Mouse (Mus musculus) cerebellum, adult 9-11 months (tissue): ENCODE measurements around the gene Cdhr5.
A peak's percentile ranks its signal among the peaks of the same experiment; 100 is the strongest.
"Not testable (repeated sequence)": the region's sequence is repeated elsewhere in the genome, so short reads cannot be mapped to it uniquely, and the experiment has no call there.

Experiments used
- DNase-seq: peaks from one replicate; pipeline ENCODE4 v3.0.0; 2022

Gene Cdhr5

DNA sequence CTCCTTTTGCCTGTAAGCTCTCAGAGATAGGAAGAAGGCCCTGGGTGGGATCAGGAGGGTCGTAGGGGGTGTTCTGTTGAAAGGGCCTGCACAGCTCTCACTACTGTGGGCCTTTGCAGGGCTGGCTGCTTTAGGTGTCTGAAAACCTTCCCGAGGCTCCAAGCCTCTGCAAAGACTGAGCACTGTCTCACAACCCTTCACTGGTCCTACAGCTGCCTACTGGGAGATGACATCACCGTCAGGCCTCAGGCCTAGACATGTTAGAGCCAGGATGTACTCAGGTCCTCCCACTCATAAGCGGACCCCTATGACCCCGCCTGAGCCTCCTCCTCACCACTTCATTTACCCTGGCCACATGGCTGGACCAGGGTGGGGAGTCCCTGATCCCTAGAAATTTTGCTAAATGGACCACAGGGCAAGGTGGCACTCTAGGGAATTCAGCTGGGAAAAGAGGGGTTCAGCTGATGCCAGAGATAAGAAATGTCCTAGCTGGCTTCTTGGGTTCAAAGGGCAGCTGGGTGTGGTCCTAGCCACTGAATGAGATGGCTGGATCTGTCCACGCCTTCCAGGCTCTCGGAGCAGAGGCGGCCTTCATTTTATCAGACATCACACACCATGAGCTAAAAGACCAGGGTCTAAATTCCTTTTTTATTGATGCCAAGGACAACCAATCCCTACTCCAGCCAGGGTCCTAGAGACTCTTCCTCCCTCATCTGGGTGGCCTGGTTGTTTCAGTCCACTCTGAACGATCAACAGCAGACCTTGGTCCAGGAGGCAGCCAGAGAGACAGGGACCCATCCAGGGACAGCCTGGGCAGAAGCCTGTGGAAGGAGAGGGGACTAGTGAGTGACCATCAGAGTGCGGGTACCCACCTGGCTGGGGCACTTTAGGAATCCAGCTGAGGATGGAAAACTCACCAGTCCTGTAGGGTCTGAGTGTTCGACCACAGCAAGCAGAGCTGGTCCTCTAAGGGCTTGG is 1.4 kb upstream of the Cdhr5 start:
- no peak for DNase-seq

DNA sequence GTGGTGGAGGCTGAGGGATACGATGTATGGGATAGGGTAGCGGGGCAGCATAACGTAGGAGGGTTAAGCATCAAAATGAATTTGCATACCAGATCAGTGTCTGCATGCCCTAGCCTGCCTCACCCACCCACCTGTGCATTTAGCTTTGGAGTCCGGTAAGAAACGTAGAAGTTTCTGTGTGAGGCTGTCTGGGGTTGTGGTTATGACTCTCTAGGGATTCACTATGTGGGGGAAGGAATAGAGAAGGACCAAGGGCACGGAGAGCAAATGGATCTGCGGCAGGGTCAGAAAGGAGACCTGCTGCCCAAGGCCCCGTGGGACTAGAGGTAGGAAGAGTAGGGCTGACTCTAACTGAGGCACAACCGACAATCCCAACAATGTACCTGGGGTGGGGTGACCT is 1.2 kb downstream of the Cdhr5 start:
- no peak for DNase-seq

DNA sequence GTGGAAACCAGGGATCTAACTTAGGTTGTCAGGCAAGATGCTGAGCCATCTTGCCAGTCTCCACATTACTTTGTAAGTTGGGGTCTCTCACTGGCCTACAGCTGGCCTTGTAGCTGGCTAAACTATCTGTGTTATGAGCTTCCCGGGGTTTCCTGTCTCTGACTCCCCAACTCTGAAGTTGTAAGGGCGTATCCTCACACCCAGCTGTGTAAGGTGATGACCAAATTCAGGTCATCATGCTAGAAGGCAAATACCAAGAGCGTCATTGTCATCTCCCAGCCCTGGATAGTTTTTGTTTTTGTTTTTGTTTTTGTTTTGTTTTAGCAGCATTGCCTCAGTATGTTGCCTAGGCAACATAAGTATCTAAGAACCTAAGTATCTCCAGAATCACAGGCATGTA is 6.0 kb downstream of the Cdhr5 start:
- no peak for DNase-seq

DNA sequence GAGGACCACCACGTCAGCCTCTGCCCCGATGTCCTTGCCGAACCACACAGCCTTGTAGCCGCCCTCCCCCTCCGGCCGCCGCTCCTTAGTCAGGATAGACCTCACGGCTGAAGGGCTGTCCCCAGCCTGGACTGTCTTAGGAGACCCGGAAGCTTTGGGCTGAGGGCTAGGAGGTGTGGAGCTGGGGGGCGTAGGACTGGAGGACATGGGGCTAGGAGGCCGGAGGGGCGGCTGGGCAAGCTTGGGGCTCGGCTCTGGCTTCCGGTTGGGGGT is 7.4 kb downstream of the Cdhr5 start:
- no peak for DNase-seq

DNA sequence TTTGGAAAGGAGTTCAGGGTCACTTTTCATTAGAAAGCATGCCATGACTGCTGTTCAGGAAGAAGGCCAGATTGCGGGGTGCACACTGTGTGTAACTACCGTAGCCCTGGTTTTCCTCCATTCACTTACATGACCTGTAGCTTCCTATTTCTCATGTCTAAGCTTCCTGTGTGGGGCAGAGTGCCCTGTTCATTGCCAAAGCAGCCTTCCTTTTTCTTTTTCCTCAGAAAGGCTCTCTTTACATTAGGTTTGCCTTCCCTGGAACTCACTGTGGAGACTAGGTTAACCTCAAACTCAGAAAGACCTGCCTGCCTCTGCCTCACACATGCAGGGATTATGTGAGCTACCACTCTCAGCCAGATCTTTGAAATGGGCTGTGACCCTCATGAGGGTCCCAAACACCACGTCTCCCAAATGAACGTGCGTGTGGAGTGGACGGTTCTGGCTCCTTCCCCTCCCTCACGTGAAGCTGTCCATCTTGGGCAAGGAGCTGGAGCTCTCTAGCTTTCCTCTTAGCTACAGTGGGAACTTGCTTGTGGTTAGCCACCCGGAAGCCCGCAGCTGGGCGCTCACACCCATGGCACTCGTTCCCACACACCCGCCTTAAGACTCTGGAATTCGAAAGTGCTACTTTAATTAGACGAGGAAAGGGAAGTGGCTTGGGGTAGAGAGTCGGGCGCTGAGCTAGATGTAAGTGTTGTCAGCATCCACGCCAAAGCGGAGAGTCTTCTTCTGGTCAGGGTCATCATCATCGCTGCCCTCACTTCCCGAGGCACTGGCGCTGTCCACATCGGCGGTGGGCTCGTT is 7.9 kb downstream of the Cdhr5 start:
- no peak for DNase-seq

DNA sequence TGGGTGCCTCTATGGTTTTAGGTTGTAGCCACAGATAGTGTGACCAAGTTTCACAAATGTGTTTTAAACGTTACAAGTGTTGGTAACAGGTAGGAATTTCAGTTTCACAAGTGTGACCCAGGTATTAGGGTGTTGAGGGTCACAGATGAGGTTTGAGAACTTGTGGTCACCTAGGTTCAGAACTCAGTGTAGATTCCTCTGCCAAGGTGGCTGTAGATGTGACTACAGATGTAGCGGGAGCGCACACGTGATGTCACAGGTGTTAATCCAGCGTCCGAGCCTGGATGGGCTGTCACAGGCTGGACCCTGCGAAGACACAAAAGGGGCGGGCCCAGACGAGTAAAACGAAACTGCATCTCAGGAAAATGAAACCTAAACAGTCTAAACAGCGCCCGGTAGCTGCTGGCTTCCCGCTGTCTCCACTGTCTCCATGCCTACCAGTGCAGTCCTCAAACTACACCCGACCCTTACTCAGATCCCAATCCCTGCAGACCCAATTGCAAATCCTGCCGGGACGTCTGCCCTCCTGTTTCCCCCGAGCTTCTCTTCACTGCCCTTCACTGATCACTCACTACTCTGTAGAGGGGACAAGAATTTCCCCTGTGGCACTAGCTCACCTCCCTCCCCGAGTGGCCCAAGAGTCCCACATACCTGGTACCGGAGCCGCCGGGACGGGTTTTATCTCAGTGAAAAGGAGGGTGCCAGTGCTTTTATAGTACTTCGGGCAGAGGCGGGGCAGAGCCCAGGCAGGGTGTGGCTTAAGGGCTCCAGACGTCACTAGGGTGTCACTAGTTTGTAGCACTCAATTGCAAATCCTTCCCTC is 10.6 kb downstream of the Cdhr5 start, which contains the start of gene Irf7:
Gene Irf7 (minus strand): TSS at position 743 of the 823 bp plus-strand sequence.
- peak; percentile 42 for DNase-seq

DNA sequence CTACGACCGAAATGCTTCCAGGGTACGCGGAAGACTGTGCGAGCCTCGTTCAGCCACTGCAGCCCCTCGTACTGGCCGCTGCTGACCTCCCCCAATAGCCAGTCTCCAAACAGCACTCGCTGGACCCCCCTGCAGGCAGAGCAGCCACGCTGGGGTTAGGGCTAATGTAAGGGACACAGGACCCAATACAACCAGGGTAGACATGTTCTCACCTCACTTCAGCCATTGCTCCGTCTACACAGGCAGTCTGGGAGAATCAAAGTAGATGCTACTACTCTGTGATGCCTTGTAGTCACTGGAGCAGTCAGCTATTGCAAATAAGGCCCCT is 11.2 kb downstream of the Cdhr5 start:
- no peak for DNase-seq

DNA sequence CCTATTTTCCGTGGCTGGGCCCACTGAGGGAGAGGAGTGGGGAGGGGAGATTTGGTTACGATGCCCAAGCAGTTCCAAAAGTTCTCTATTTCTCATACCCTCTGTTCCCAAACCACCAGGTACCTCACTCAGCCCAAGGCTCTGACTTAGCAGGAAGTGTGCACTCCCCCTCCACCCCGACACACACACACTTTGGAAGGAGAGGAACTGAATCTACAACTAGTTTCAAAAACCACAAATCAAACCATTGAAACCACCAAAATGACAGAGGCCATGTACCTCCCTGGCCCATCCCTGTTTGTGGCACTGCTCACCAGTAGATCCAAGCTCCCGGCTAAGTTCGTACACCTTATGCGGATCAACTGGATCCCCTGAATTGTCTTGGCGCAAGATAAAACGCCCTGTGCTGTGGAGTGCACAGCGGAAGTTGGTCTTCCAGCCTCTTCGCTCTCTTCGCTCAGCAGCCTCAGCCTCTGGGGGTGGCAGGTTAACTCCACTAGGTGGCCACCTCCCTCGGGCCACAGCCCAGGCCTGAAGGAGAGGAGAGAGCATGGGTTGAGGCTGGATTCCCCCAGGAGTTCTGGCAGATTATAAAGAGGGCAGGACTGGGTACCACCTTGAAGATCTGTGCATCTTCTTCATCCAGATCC is 11.7 kb downstream of the Cdhr5 start:
- no peak for DNase-seq

DNA sequence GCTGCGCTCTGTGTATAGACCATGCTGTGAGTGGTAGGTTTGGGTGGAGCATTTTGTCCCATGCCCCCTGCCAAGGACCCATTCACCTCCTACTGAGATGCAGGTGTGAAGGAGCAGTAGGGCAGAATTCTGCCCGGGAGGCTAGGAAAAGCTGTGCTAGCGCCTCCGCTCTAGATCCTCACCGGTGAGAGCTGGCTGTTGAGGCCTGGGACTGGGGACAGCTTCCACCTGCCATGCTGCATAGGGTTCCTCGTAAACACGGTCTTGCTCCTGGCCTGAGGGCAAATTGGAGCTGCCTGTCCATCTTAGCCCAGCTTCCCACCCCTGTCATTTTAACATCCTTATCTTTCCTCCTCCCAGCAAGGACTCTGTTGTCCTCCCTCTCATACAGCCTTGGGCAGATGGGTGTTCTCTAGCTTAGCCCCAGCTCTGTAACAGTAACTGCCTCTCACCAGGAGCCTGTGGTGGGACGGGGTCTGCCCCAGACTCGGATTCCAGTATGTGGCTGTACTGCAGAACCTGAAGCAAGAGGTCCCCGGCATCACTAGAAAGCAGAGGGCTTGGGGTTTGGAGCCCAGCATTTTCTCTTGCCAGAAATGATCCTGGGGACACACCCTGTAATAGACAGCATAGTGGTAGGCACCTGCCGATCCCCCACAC is 12.4 kb downstream of the Cdhr5 start:
- DNase-seq = no peak

DNA sequence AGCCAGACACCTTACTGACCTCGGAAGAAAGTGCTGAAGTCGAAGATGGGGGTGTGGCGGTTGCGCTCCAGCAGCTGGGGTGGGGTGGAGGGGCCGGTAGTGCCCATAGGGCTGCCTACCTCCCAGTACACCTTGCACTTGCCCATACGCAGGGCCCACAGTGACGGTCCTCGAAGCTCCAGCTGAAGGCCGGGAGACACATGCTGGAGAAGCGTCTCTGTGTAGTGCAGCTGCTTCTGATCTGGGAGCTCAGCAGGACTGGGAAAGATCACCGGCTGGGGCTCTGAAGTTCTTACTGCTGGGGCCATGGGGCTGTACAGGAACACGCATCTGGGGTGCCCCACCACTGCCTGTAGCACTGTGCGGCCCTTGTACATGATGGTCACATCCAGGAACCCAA is 12.9 kb downstream of the Cdhr5 start:
- no peak for DNase-seq

DNA sequence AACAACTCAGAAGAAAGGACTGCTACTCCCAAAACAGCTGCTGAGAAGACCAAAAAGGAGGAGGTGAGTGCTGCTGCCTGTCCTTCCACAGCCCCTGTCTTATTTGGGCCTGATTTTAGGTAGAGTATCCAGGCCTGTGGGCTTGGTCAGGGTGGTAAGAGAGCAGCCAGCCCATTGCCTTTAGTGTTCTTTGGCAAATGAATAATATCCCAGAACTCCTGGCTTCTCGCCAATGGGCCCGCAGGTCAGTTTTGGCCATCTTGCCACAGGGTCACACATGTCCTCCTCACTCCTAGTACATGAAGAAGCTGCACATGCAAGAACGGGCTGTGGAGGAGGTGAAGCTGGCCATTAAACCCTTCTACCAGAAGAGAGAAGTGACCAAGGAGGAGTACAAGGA is 15.1 kb downstream of the Cdhr5 start:
- DNase-seq = peak; percentile 41

DNA sequence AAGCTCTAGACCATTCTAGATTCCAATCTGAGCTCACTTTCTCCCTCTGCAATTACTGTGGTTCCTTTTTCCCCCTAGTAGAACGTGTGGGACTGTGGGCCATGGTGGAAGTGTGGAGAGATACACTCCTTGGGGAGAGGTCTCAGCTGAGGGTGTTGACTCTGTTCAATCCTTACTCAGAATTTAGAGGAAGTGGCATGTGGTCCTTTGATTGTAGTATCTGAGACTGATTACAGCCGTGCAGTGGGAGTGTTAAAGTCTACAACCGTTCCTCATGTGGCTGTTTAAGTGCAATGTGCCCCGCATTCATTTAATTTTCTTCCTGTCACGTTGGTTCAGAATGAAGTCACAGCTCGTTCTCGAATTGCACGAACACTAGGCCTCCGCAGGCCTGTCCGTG is 20.4 kb downstream of the Cdhr5 start:
- no peak for DNase-seq

DNA sequence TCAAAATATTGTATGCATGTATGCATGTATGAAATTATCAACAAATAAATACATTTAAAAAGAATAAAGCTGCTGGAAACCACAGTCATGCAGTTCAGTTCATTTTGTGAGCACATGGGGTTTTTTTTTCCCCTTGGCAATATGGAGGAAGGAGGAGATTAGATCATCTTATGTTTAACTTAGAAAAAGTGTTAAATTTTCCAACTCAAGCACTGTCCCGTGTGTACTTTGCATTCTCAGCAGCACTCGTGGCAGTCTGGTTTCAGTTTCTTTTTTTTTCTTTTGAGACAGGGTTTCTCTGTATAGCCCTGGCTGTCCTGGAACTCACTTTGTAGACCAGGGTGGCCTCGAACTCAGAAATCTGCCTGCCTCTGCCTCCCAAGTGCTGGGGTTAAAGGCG is 26.1 kb downstream of the Cdhr5 start:
- not testable (repeated sequence) for DNase-seq

DNA sequence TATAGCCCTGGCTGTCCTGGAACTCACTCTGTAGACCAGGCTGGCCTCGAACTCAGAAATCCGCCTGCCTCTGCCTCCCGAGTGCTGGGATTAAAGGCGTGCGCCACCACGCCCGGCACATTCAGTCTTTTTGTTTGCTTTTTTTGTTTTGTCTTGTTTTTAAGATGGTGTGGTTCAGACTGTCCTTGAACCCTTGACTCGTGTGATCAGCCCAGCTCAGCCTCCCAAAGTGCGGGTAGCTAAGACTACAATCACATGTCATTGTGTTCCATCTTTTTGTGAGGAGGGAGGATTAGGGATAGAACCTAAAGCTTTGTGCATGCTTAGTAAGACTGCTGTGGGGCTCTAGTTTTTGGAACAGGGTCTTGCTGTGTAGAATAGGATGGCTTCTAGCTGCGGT is 45.0 kb downstream of the Cdhr5 start:
- no peak for DNase-seq

DNA sequence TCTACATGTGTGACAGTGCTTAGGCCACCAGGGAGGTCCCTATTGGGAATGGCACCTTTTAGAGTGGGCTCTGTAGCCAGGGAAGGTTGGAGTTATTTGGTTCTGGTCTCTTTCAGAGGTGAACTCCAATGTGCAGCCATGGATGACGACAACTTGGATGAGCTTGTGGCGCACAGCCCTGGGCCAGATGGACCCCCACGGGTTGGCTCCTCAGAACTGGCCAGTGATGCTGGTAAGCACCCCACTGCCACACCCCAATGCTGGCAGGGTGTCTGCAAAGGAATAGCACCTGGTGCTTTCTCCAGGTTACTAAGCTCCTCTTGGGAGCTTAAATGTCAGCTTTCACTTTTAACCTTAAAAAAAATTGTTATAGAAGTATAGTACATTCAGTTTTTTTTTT is 45.5 kb downstream of the Cdhr5 start:
- DNase-seq = peak; percentile 52

DNA sequence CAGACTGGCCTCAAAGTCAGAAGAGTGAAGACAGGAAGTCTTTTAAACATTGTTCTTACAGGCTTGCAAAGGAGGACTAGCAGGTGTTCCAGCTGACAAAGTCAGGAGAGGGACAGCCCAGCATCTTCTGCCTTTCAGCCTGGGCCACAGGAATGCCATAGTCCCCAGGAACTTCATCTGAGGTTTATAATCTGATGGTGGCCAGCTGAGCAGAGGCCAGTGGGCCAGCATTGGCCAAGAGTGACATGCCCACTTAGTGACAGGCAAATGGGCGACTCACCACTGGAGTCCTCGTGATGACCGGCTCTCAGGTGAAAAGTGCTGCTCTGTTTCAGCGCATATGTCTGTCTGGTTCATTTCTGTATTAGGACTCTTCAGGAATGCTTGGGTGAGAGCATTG is 46.0 kb downstream of the Cdhr5 start:
- DNase-seq = no peak

DNA sequence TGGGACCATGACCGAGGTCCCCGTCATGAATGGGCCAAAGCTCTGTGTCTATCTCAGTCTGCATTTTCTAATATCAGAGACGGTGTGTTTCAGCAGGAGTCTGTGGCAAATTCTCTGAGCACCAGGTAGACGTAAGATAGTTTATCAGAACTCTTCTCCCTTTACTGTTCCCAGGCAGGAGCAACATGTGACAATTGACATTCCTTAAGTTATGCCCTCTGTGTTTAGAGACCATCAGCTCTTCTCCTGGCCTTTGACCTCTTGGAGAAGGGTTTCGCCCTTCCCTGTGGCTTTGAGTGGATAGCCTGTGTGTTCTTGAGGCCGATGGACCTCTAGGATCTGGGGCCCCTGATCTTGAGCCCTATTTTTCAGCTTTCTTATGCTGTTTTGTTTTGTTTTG is 46.9 kb downstream of the Cdhr5 start:
- DNase-seq = no peak

DNA sequence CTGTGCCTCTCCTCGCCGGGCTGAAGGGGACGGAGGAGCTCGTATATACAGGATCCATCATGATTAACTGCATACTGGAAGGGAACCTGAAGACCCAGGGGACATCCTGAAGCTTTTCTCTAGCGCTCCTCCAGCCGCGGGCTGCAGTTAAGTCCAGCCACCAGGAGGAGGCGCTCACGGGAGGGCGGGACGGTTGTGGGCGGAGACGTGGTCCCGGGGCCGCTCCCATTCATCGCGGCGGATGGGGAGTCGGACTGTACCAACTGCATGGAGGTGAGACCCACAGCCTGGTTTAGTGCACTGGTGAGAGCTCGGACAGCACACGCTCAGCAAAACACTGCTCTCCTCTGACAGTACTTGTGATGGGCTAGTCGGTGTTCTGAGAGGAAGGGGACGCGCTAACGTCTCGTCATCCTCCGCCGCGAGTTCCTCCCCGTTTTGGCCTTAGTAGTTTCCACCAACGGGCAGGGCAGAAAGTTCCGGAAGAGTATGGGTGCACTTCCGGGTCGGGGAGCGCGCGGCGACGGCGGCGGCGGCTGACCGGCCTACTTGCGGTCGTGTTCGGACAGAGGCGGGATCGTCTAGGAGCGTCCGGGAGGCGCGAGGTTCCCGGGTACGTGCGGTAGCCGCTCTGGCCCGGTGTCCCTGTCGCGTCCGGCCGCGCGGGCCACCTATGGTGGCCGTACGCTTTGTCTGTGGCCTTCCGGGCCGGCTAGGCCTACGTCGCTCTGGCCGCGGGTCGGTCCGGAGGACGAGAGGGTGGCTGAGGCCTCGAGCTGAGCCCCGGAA is 48.1 kb downstream of the Cdhr5 start, which contains the start of gene Phrf1:
Gene Phrf1 (plus strand): TSS at position 506 of the 789 bp plus-strand sequence.
- peak; percentile 88 for DNase-seq

DNA sequence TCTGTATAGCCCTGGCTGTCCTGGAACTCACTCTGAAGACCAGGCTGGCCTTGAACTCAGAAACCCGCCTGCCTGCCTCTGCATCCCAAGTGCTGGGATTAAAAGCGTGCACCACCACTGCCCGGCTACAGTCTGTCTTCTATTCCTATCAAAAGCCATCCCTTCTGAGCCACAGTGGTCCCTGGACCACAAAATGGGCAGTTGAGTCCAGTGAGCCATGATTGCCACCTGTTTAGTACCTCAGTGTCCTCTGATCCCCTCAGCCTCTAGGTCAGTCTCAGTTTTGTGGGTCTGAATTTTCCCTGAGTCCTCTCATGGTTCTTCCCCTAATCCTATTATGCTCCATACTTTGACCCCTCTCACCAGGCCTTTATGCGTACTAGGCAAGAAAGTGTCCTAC is 48.8 kb downstream of the Cdhr5 start:
- no peak for DNase-seq

DNA sequence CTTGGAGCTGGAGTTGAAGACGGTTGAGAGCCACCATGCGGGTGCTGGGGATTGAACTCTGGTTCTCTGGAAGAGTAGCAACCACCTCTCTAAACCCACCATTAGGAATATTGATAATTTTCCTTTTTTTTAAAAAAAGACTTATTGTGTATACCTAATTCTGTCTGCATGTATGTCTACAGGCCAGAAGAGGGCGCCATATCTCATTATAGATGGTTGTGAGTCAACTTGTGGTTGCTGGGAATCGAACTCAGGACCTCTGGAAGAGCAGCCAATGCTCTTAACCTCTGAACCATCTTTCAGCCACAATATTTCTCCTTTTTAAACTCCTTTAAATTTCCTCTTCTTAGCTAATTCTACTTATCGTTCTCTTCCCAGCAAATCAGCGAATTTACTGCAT is 50.1 kb downstream of the Cdhr5 start:
- DNase-seq = no peak

DNA sequence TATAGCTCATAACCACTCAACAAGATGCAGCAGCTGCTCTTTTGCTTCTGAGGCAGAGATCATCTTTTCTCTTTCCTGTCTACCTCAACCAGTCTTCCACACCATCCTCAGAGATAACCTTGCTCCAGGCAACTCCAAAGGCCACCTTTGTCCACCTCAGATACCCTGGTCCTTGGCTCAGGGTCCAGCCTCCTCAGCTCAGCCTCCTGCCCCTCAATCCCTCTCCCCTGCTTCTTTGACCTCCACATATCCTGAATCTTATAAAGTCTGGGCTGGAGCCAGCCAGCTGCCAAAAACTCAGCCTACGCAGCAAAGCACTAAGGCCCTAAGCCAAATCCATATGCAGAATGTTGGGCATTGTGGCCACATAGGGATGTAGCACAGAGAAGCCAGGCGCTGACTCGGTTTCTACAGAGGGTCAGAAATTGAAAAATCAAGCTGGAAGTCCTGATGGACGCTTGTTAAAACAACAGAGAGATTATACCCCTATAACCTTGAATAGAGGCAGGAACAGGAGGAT is 53.8 kb downstream of the Cdhr5 start:
- DNase-seq = no peak
